16 mouse cellular contexts compared by ENCODE assay signal in the genomic region with DNA sequence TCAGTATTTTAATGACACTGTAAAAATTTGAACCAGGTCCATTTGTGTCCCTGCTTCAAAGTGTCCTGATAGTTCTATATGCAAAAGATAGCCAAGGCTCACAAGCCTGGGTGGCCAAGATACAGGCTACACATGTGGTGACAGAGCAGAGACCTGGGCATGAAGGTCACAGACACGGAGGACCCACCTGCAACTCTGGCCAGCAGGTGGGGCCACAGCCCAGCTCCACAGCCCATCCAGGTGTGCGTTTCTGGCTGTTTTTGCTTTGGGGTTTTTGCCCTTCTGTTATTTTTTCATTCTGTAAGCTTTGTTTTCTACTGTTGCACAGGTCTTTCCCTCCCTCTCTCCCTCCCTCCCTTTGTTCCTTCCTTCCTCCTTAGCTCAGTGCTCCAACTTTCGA.
DNase-seq lines count a peak whose midpoint lies in the region; ATAC-seq lines count a peak whose summit lies in the region.
"Had no signal": no experiment of that assay in that cellular context is flagged by ENCODE, and none has a peak within 500 bp of the region (broad histone marks: within the 10 kb centered on the region; RNA-seq: fewer than 3 reads in every experiment).

No protein-coding gene starts in this region.

- no peak overlapping the region for H3K9ac ChIP-seq in heart, embryonic 11.5 days (ENCODE audit: low read depth, low read length)
- no peak overlapping the region for H3K9ac ChIP-seq in kidney, embryonic 14.5 days (ENCODE audit: low read depth, low read length)
- H3K9ac ChIP-seq: limb, embryonic 13.5 days; midbrain, embryonic 13.5 days; neural tube, embryonic 12.5 days had no signal

- H3K4me1 ChIP-seq in heart, embryonic 11.5 days (ENCODE audit: control insufficient read depth, insufficient read depth, low read length), result no peaks in the 10 kb centered on the region
- H3K4me1 ChIP-seq in kidney, embryonic 14.5 days (ENCODE audit: control insufficient read depth, insufficient read depth, low read length), result no peaks in the 10 kb centered on the region
- H3K4me1 ChIP-seq in embryonic facial prominence, embryonic 10.5 days, result no peaks in the 10 kb centered on the region
- H3K4me1 ChIP-seq: limb, embryonic 13.5 days had no signal

- H3K9me3 ChIP-seq in heart, embryonic 11.5 days (replicated peaks; ENCODE audit: control insufficient read depth, low read length), result no peaks in the 10 kb centered on the region
- H3K9me3 ChIP-seq in kidney, embryonic 14.5 days (ENCODE audit: control insufficient read depth, low read length), result no peaks in the 10 kb centered on the region
- 0 out of 2 replicates have a peak, but pooled peaks cover 3% of the 10 kb centered on the region for H3K9me3 ChIP-seq in embryonic facial prominence, embryonic 10.5 days
- H3K9me3 ChIP-seq: limb, embryonic 13.5 days; midbrain, embryonic 13.5 days; neural tube, embryonic 12.5 days had no signal

- WGBS in heart, embryonic 11.5 days (ENCODE audit: insufficient replicate concordance), result 53% methylated on average over 3 of the region's 3 CpGs
- 44% methylated on average over 3 of the region's 3 CpGs for WGBS in kidney, embryonic 14.5 days
- 55% methylated on average over 3 of the region's 3 CpGs for WGBS in embryonic facial prominence, embryonic 10.5 days

- H3K36me3 ChIP-seq in heart, embryonic 11.5 days (ENCODE audit: control insufficient read depth, insufficient read depth, low read length), result no peaks in the 10 kb centered on the region
- H3K36me3 ChIP-seq in kidney, embryonic 14.5 days (ENCODE audit: control insufficient read depth, insufficient read depth, low read length), result no peaks in the 10 kb centered on the region
- H3K36me3 ChIP-seq in embryonic facial prominence, embryonic 10.5 days (replicated peaks), result no peaks in the 10 kb centered on the region
- H3K36me3 ChIP-seq: limb, embryonic 13.5 days; midbrain, embryonic 13.5 days; neural tube, embryonic 12.5 days had no signal

- peak; percentile 55 for DNase-seq in heart, adult 11 months
- peak; percentile 12 for DNase-seq in kidney, postnatal 14 days
- DNase-seq in ES-CJ7 (ENCODE audit: low read depth, low spot score), result peak; percentile 4
- peak; percentile 18 for DNase-seq in embryonic facial prominence, embryonic 10.5 days (ENCODE audit: low spot score)
- DNase-seq in natural killer cell, adult 2 months (ENCODE audit: low spot score in 2 of 2), result no peak
- DNase-seq: cerebellum, adult 11-12 months; lung, postnatal 36 days; retina, postnatal 1 day had no signal

- no peaks in the 10 kb centered on the region for H3K27me3 ChIP-seq in heart, embryonic 11.5 days (ENCODE audit: control insufficient read depth, insufficient read depth, low read length)
- H3K27me3 ChIP-seq in kidney, embryonic 14.5 days (ENCODE audit: control insufficient read depth, insufficient read depth, low read length), result no peaks in the 10 kb centered on the region
- no peaks in the 10 kb centered on the region for H3K27me3 ChIP-seq in embryonic facial prominence, embryonic 10.5 days (replicated peaks; ENCODE audit: low read depth, poor library complexity, severe bottlenecking)
- H3K27me3 ChIP-seq: limb, embryonic 13.5 days; midbrain, embryonic 13.5 days; neural tube, embryonic 12.5 days had no signal

- H3K4me3 ChIP-seq in heart, embryonic 11.5 days (ENCODE audit: low read depth, low read length), result no peak overlapping the region
- H3K4me3 ChIP-seq in kidney, embryonic 14.5 days (ENCODE audit: low read length), result no peak overlapping the region
- H3K4me3 ChIP-seq in embryonic facial prominence, embryonic 10.5 days, result no peak overlapping the region
- H3K4me3 ChIP-seq: limb, embryonic 13.5 days; midbrain, embryonic 13.5 days; neural tube, embryonic 12.5 days had no signal

- no peak for ATAC-seq in heart, embryonic 11.5 days (replicated peaks; ENCODE audit: insufficient number of reproducible peaks, low FRiP score, low TSS enrichment)
- no peak for ATAC-seq in kidney, embryonic 14.5 days (ENCODE audit: low FRiP score, low TSS enrichment)
- ATAC-seq in inflammation-experienced regulatory T-cells, adult 6 months, result no peak
- ATAC-seq: CD4-positive, CD25-positive, alpha-beta regulatory T cell, adult 4 months; midbrain, embryonic 13.5 days; Patski had no signal

- no peak overlapping the region for H3K27ac ChIP-seq in heart, embryonic 11.5 days (ENCODE audit: low read depth, low read length)
- H3K27ac ChIP-seq in kidney, embryonic 14.5 days (ENCODE audit: low read depth, low read length), result no peak overlapping the region
- H3K27ac ChIP-seq in embryonic facial prominence, embryonic 10.5 days (replicated peaks), result no peak overlapping the region
- H3K27ac ChIP-seq: limb, embryonic 13.5 days; midbrain, embryonic 13.5 days; neural tube, embryonic 12.5 days had no signal

- H3K4me2 ChIP-seq in heart, embryonic 11.5 days, result no peak overlapping the region
- no peak overlapping the region for H3K4me2 ChIP-seq in kidney, embryonic 14.5 days (replicated peaks; ENCODE audit: low read depth, low read length)
- H3K4me2 ChIP-seq: limb, embryonic 13.5 days; midbrain, embryonic 13.5 days; neural tube, embryonic 12.5 days had no signal

Comparison
In these comparisons a context has a peak if more than half of its experiments do, and no peak if none do; other contexts are left out.
1. DNase-seq: peak in heart, adult 11 months (single experiment), kidney, postnatal 14 days (single experiment), ES-CJ7 (single experiment) and embryonic facial prominence, embryonic 10.5 days (single experiment); none in natural killer cell, adult 2 months (0 of 2).